Mouse (Mus musculus) 3T3-L1 (cell line): ENCODE results near the gene Mrpl34.
A peak's percentile ranks its signal among the peaks of the same experiment; 100 is the strongest.

Experiments
- DNase-seq: peaks from one replicate; pipeline ENCODE4 v3.0.0-alpha.2; 2015; ENCODE audit warnings: low read depth, low spot score

The Mrpl34 gene

GRCm38 (mm10) chr8:71495039-71495438 lies 30.3 kb downstream of the Mrpl34 start:
- DNase-seq = peak; percentile 94

- peak; percentile 57 for DNase-seq
Measured at GRCm38 (mm10) chr8:71495811-71496210, 31.1 kb downstream of the Mrpl34 start.

GRCm38 (mm10) chr8:71496481-71496880 lies 31.7 kb downstream of the Mrpl34 start:
- peak; percentile 93 for DNase-seq

- DNase-seq = no peak
Measured at GRCm38 (mm10) chr8:71497077-71497645, 32.4 kb downstream of the Mrpl34 start.

- no peak for DNase-seq
Measured at GRCm38 (mm10) chr8:71497881-71498501, 33.2 kb downstream of the Mrpl34 start.

- no peak for DNase-seq
Measured at GRCm38 (mm10) chr8:71498816-71499690, 34.3 kb downstream of the Mrpl34 start.

GRCm38 (mm10) chr8:71504349-71504748 lies 39.6 kb downstream of the Mrpl34 start:
- no peak for DNase-seq

- DNase-seq = peak; percentile 84
Measured at GRCm38 (mm10) chr8:71505326-71505725, 40.6 kb downstream of the Mrpl34 start.

- peak; percentile 76 for DNase-seq
Measured at GRCm38 (mm10) chr8:71505979-71506378, 41.2 kb downstream of the Mrpl34 start.

GRCm38 (mm10) chr8:71507589-71508104 lies 42.9 kb downstream of the Mrpl34 start:
- DNase-seq = no peak

- DNase-seq = peak; percentile 89
Measured at GRCm38 (mm10) chr8:71509316-71509715, 44.6 kb downstream of the Mrpl34 start.

GRCm38 (mm10) chr8:71511644-71512043 lies 46.9 kb downstream of the Mrpl34 start, which contains the start of gene Plvap:
Gene Plvap, minus strand, starts transcription at chr8:71511752.
- DNase-seq = no peak

GRCm38 (mm10) chr8:71513018-71513754 lies 48.4 kb downstream of the Mrpl34 start:
- no peak for DNase-seq

GRCm38 (mm10) chr8:71515043-71515442 lies 50.3 kb downstream of the Mrpl34 start:
- DNase-seq = no peak
